Mouse (Mus musculus) gastrocnemius, postnatal 10 days (tissue): ENCODE data around the gene Ocln. TPM values are rescaled to one million over a fixed set of nuclear protein-coding genes. Genes with fewer than 3 reads are reported as not detected.
"Not testable (repeated sequence)": the region's sequence is repeated elsewhere in the genome, so short reads cannot be mapped to it uniquely, and the experiment has no call there.

Source experiments
- DNase-seq: peaks from one replicate; pipeline ENCODE4 v3.0.0; 2021; ENCODE audit warnings: mixed read lengths
- total RNA-seq, 2 experiments: library from RNA; stranded (reverse); gene quantifications; 2 replicates each; pipeline ENCODE4 v1.2.3; 2021

The Ocln gene
- total RNA-seq, 2 experiments from 2014 or later, result 0.54 to 0.78 TPM

- DNase-seq, result peak; percentile 87
Measured at GRCm38 (mm10) chr13:100492061-100492787, 60.3 kb downstream of the Ocln start, which contains the start of gene Gtf2h2. Gtf2h2 (minus strand) TSS chr13:100492579.

DNA sequence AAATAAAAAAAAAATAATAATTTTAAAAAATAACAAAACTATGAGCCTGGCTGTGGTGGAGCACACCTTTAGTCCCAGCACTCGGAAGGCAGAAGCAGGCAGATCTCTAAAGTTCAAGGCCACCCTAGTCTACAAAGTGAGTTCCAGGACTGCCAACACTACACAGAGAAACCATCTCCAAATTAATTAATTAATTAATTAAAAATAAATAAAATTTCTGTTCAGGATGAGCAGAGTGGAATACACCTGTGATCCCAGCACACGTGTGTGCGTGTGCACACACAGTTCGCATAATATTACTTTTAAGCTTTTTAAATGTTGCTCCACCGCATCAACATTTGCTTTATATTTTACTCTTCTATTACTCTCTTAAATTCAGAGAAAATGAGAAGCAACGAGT, 60.9 kb downstream of the Ocln start:
- no peak for DNase-seq

DNA sequence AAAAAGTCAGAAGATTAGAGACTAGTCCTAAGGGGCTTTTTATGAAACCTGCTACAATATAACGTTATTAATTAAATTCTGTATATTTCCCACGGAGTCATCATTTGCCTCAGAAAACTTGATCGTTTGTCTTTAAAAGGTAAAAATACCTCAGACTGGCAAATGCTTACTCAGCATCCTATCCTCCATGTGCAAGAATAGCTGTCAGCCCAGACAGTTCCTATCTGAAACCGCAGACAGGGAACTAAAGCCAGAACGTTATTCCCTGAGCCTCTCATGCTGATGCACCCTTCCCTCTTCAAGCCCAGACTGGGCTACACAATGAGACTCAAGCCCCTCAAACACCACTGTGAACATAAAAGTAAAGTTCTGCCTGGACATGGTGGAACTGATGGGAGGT, 62.1 kb downstream of the Ocln start:
- no peak for DNase-seq

- no peak for DNase-seq
Measured at GRCm38 (mm10) chr13:100483610-100484009, 68.9 kb downstream of the Ocln start.

GRCm38 (mm10) chr13:100463527-100464222, 88.8 kb downstream of the Ocln start:
- DNase-seq, result no peak

GRCm38 (mm10) chr13:100461336-100461735, 91.2 kb downstream of the Ocln start:
- DNase-seq, result no peak

GRCm38 (mm10) chr13:100452415-100453127, 99.9 kb downstream of the Ocln start, which contains the start of gene Naip1:
Naip1 (minus strand) TSS chr13:100452869.
- not testable (repeated sequence) for DNase-seq

DNA sequence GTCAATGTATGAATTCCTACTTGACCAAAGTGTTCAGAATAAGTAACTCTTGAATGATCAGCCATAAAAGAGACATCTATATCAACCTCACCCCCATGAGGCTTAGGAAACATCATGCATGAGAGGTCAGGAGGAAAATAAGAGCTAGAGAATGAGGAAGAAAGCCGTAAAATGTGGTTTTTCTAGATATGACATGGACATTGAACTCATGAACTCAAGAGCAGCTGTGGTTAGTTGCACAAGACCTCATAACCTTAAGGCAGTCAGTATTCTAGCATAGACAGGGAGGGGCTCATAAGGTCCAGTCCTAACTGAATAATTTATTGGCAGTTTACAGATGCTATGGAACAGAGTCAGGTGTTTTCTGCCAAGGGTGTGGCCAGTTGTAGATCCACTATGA, 103.0 kb downstream of the Ocln start:
- no peak for DNase-seq

Other genes starting within 250 kb of the Ocln start
- gene Naip6, start 235.0 kb downstream of the Ocln start, total RNA-seq, result under 1 TPM; 0.09 to 0.11 TPM
- not detected for gene Naip1, start 99.8 kb downstream of the Ocln start, total RNA-seq
- 10 to 100 TPM; 25.9 to 30.0 TPM for gene Gtf2h2, start 60.1 kb downstream of the Ocln start, total RNA-seq
- 1 to 10 TPM; 1.2 TPM for gene Marveld2, start 64.3 kb upstream of the Ocln start, total RNA-seq
- gene Ak6, start 98.3 kb upstream of the Ocln start, total RNA-seq, result 10 to 100 TPM; 66.7 to 71.5 TPM
- gene Rad17, start 98.3 kb upstream of the Ocln start, total RNA-seq, result 10 to 100 TPM; 11.0 to 11.7 TPM
- gene Taf9, start 98.9 kb upstream of the Ocln start, total RNA-seq, result 10 to 100 TPM; 10.8 to 12.9 TPM
- gene Ccdc125, start 117.0 kb upstream of the Ocln start, total RNA-seq, result 1 to 10 TPM in 1 of 2 experiments, under 1 TPM in 1; 0.94 to 1.4 TPM
- 10 to 100 TPM; 20.4 to 26.9 TPM for gene Cdk7, start 178.2 kb upstream of the Ocln start, total RNA-seq
- 100 to 1,000 TPM; 123 to 131 TPM for gene Mrps36, start 191.9 kb upstream of the Ocln start, total RNA-seq
- 1 to 10 TPM; 2.3 to 3.3 TPM for gene Cenph, start 223.2 kb upstream of the Ocln start, total RNA-seq
- gene Ccnb1, start 233.9 kb upstream of the Ocln start, total RNA-seq, result 10 to 100 TPM; 10.4 to 13.0 TPM